Mouse (Mus musculus) ovary, postnatal 36 days (tissue): ENCODE measurements around the gene Gmds.

Source experiments
- DNase-seq: peaks from one replicate; pipeline ENCODE4 v3.0.0; 2022; ENCODE audit warnings: low spot score, mixed read lengths

Gene Gmds

GRCm38 (mm10) chr13:32034139-32034538, 304.4 kb downstream of the Gmds start:
- DNase-seq = no peak

DNA sequence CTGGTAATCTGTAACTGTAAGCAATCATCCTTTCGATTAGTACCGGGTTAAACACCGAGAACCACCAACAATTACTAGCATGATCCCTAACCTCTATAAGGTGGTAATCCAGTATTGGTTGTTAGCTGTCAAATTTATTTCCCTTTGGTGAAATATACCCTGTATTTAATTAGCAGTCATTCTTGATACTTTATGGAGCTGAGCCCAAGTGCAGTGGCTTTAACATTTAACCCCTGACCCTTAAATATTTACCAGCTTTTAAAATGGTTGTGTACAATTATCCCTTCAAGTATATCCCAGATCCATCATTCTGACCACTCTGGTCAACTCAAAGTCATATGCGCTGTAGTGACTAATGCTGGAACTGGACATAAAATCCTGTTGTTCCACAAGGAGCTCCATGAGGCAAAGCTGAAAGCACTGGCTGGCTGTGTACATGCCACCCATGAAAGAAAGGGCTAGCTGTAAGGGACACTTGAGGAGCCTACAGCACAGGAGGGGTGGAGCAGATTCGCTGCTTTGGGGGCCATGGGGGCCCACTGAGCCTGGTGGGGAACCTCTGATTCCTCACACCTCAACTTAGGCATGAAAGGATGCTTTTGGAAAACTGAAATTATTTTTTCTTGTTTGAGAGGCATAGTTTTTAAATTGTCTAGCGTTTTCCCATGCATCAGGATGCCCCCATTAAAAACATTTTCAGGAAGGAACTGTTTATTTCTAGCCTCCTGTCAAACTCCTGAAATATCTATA, 312.1 kb downstream of the Gmds start:
- no peak for DNase-seq

- DNase-seq = no peak
Measured at GRCm38 (mm10) chr13:32024822-32025221, 313.7 kb downstream of the Gmds start.

DNA sequence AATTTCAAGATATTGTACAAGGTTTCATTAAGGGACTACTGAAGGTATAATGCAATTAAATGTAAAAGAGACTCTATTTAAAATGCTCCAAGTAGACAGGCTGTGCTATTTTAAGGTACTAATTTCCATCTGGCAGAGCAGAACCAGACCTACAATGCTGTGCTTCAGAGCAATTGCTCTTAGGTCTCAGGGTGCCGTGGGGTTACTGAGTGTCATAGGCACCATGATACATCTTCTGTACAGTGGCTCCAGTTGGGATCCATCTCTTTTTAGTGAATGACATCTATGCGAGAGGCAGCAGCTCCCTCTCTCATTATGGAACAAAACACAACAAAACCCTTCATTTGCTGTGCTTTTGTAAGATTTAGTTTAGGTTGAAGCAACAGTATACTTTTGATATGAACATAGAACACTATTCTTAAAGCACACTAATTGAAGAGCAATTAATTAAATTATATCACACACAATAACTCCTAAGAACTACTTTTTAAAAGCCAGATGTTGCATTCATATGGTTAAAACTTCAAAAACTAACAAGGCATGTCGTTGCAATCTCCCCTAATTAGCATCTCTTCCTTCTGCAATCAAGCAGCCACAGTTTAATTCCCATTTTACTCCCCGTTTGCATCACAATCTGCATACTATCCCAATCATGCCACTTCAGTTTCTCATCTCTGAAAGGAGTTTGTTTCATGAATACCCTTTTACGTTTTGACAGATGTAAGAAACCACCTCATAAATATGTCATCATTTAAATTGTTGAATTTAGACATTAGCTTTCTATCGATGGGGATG, 317.9 kb downstream of the Gmds start:
- no peak for DNase-seq

GRCm38 (mm10) chr13:32019256-32019620, 319.3 kb downstream of the Gmds start:
- DNase-seq = no peak

DNA sequence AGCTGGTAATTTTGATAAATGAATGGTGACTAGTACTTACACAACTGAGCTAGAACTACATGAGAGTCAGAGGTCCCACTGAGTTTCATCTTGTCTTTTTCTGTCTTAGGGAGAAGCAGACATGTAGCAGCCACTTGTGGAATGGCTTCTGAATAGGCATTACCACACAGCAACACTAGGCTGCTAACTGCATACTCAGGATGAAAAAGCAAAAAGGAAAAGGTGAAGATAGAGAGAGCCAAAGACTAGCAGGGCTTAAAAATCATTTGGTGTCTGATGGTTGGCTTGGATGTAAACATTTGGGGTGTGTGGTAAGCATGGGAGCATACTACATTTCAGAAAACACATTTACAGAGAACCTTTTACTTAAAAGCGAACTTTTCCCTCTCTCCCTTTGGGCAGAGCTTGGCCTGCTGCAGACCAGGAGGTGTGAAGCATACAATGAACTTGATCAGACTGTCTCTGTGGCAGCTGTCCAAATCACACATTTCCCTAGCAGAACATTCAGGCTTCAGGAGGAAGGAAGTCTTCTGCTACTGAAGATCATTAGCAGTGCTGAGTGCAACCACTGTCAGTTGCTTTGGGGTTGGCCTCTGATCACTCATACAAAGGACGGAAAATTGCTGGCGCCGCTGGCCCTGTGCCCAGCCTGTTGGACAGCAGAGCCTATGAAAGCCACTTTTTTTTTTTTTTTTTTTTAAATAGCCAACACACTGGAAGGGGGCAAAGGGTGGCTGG, 319.9 kb downstream of the Gmds start:
- peak; percentile 47 for DNase-seq

- DNase-seq = no peak
Measured at GRCm38 (mm10) chr13:32008802-32009201, 329.7 kb downstream of the Gmds start.

GRCm38 (mm10) chr13:32008116-32008641, 330.4 kb downstream of the Gmds start:
- DNase-seq = peak; percentile 12

DNA sequence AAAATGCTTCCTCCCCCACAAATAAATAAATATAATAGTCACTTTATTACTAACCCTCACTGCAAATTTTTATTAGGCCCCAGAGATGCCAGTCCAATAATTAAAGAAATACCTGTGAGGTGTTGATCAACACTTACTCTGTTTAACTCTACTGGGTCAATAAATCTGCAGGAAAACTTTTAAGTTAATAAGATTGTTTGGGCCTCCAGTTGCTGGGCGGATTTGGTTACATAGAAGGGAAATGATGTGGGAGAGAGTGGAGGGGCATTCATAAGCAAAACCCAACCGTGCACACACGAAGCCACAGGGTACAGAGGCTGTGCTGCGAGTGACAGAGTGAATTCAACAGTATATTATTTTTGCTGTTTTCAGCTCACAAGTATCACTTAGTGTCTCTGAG, 345.1 kb downstream of the Gmds start:
- DNase-seq = no peak

- DNase-seq = peak; percentile 26
Measured at GRCm38 (mm10) chr13:31992409-31993201, 345.9 kb downstream of the Gmds start.

DNA sequence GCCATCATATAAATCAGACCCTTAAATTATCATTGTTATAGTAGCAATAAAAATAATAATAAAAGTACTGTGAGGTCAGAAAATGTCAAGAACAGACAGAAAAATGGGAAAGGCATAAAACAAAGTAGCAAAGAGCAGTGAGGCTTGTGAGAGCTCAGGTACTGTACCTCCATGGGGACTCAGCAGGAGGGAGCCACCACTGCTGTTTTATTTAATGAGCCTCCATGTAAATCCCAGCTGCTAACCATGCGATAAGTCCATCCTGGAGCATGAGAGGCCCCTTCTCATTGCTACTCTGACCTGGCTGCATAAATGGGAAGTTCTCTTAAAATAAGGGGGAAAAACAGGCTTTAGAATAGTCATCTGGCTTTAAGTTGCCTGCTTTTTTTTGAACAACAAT, 357.3 kb downstream of the Gmds start:
- DNase-seq = no peak

DNA sequence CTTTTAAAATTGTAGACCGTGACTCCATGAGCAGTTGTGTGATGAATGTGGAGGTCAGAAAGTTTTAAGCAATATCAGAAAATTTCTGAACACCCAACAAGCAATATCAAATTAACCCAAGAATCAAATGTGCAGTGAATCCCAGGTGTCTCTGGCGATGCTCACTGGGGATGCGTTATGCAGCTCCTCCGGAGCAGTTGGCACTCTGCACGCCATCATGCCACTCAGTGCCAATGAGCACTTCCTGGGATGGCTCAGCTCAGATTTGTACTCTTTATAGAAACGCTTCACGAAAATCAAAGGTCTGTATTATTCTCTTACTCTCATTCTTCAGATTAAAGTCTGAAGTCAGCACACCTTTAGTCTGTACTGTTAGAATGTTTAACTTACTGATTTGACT, 360.4 kb downstream of the Gmds start:
- no peak for DNase-seq

- no peak for DNase-seq
Measured at GRCm38 (mm10) chr13:31974751-31975479, 363.6 kb downstream of the Gmds start.

DNA sequence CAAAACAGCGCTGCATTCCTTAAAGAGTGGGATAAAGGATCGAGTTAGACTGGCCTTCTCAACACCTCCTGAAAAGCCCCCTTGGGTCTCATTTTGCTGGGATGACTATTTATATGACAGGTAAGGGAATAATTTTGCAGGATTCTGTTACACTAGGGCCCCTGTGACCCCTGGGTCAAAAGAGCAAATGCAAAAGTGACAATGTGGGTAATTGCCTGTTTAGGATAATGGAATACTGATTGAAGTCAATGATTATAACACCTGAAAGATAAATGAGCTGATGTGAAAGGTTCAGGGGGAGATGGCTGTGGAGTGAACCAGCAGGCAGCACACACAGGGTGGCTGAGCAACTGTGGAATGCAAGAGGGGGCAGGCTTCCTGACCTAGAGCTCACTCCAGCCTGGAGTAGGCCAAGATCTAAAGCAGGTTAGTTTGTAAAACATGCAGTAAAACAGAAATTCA, 367.5 kb downstream of the Gmds start:
- no peak for DNase-seq

DNA sequence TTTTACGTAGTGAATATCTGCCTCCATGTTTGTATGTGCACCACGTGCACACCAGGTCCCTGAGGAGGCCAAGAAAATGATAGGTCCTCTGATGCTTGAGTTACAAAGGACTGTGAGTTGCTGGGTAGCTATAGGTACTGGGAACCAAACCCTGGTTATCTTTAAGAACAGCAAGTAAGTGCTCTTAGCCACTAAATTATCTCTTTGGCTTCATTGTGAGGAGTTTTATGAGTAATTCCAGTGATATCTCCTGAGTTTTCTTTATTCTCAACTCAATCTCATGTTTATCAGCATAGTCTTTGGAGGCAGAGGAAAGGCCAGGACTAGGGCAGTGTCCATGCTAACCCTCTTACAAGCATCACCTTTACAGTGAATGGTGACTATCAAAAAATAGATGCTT, 370.3 kb downstream of the Gmds start:
- DNase-seq = no peak

GRCm38 (mm10) chr13:31966931-31967532, 371.5 kb downstream of the Gmds start:
- DNase-seq = no peak

- DNase-seq = no peak
Measured at GRCm38 (mm10) chr13:31960514-31960913, 378.0 kb downstream of the Gmds start.

- DNase-seq = peak; percentile 11
Measured at GRCm38 (mm10) chr13:31958346-31959335, 379.9 kb downstream of the Gmds start.

DNA sequence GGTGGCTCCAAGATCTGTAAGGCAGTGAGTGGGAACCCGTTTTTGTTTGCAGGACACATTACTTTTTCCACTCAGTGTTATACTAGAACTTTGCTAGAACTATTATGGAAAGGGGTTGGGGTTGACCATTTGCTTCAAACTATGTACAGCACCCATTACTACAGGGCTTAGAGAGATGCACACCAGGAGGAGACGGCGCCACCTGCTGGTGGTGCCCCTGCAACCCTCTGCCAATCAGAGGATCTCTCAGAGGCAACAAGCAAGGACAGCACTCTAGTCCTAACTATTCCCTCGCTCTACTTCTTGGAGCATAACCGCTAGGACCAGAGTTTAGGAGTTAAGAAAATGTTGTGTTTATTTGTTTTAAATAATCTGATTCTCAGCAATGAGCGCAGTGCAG, 382.0 kb downstream of the Gmds start:
- DNase-seq = peak; percentile 36
